Mouse (Mus musculus) spleen, postnatal 36 days (tissue): ENCODE data around the gene Peli2.

Source experiments
- DNase-seq, 2 experiments: peaks; one replicate each; pipeline ENCODE4 v3.0.0; 2022; ENCODE audit warnings: low spot score in 2 of 2, mixed read lengths in 1 of 2

The Peli2 gene

GRCm38 (mm10) chr14:48189330-48189729 lies 68.7 kb downstream of the Peli2 start:
- no peak for DNase-seq

- DNase-seq, result no peak
These were observed 70.3 kb downstream of the Peli2 start for GRCm38 (mm10) chr14:48190946-48191345.

GRCm38 (mm10) chr14:48191925-48192324 lies 71.3 kb downstream of the Peli2 start:
- no peak for DNase-seq

- no peak for DNase-seq
These were observed 76.2 kb downstream of the Peli2 start for GRCm38 (mm10) chr14:48196804-48197203.

GRCm38 (mm10) chr14:48197287-48197686 lies 76.7 kb downstream of the Peli2 start:
- DNase-seq, result no peak

- DNase-seq, result no peak
These were observed 77.7 kb downstream of the Peli2 start for GRCm38 (mm10) chr14:48198190-48198954.

GRCm38 (mm10) chr14:48198957-48199356 lies 78.3 kb downstream of the Peli2 start:
- no peak for DNase-seq

- DNase-seq, result no peak
These were observed 78.9 kb downstream of the Peli2 start for GRCm38 (mm10) chr14:48199506-48199905.

GRCm38 (mm10) chr14:48200291-48200690 lies 79.7 kb downstream of the Peli2 start:
- DNase-seq, result no peak

GRCm38 (mm10) chr14:48200788-48201187 lies 80.2 kb downstream of the Peli2 start:
- DNase-seq, result no peak

- DNase-seq, result no peak
These were observed 80.8 kb downstream of the Peli2 start for GRCm38 (mm10) chr14:48201403-48201802.

GRCm38 (mm10) chr14:48202096-48203036 lies 81.7 kb downstream of the Peli2 start:
- DNase-seq, result no peak

- no peak for DNase-seq
These were observed 84.4 kb downstream of the Peli2 start for GRCm38 (mm10) chr14:48205044-48205443.

- DNase-seq, result no peak
These were observed 85.0 kb downstream of the Peli2 start for GRCm38 (mm10) chr14:48205635-48206034.

GRCm38 (mm10) chr14:48207119-48207518 lies 86.5 kb downstream of the Peli2 start:
- no peak for DNase-seq

- DNase-seq, result no peak
These were observed 87.4 kb downstream of the Peli2 start for GRCm38 (mm10) chr14:48207746-48208640.

GRCm38 (mm10) chr14:48209436-48209835 lies 88.8 kb downstream of the Peli2 start:
- no peak for DNase-seq

- no peak for DNase-seq
These were observed 89.5 kb downstream of the Peli2 start for GRCm38 (mm10) chr14:48210089-48210488.

GRCm38 (mm10) chr14:48211526-48211925 lies 90.9 kb downstream of the Peli2 start:
- DNase-seq, result no peak

- DNase-seq, result no peak
These were observed 92.2 kb downstream of the Peli2 start for GRCm38 (mm10) chr14:48212839-48213238.

- no peak for DNase-seq
These were observed 93.0 kb downstream of the Peli2 start for GRCm38 (mm10) chr14:48213593-48213992.

- DNase-seq, result no peak
These were observed 101.4 kb downstream of the Peli2 start for GRCm38 (mm10) chr14:48222051-48222450.
